Mouse (Mus musculus): Measurements from ENCODE around the gene Cdhr4. TPM values are rescaled to one million over a fixed set of nuclear protein-coding genes. Genes with fewer than 3 reads are reported as not detected.

The Cdhr4 gene
- 2.4 and 3.3 TPM in 2 replicates for polyA plus RNA-seq (2015; fragmentation: Nextera tagmentation; extraction: Ambion mirVana)

GRCm38 (mm10) chr9:107992197-107992596, at the start of gene Cdhr4:
Gene Cdhr4, plus strand, starts transcription at chr9:107992497.
- ATAC-seq: no peak
- WGBS: 69% methylated on average over 2 of the region's 2 CpGs
- no peaks in the 10 kb centered on the region for H3K27me3 ChIP-seq (replicated peaks; ENCODE audit: control insufficient read depth, insufficient read depth, low read length)
- H3K4me3 ChIP-seq (ENCODE audit: low read length): no peak within 1 kb of the TSS
- H3K36me3 ChIP-seq (ENCODE audit: control insufficient read depth, insufficient read depth, low read length): no peaks in the 10 kb centered on the region
- H3K9ac ChIP-seq (ENCODE audit: low read depth, low read length): no peak within 1 kb of the TSS
- no peak within 1 kb of the TSS for H3K4me2 ChIP-seq (ENCODE audit: low read length)
- no peak within 1 kb of the TSS for H3K27ac ChIP-seq (ENCODE audit: low read depth, low read length)
- no peaks in the 10 kb centered on the region for H3K4me1 ChIP-seq (ENCODE audit: control insufficient read depth, insufficient read depth, low read depth, low read length)
- H3K9me3 ChIP-seq (ENCODE audit: control insufficient read depth, low read length): no peaks in the 10 kb centered on the region

GRCm38 (mm10) chr9:107947241-107948194, 44.8 kb upstream of the Cdhr4 start:
- no peak overlapping the region for H3K9ac ChIP-seq (ENCODE audit: low read depth, low read length)
- H3K36me3 ChIP-seq (ENCODE audit: control insufficient read depth, insufficient read depth, low read length): peaks cover 8% of the 10 kb centered on the region; the same call in 1 of the 2 replicates
- 86% methylated on average over 31 of the region's 31 CpGs for WGBS
- H3K9me3 ChIP-seq (ENCODE audit: control insufficient read depth, low read length): no peaks in the 10 kb centered on the region
- no peak overlapping the region for H3K4me3 ChIP-seq (ENCODE audit: low read length)
- no peak overlapping the region for H3K27ac ChIP-seq (ENCODE audit: low read depth, low read length)
- no peak for ATAC-seq
- H3K4me2 ChIP-seq (ENCODE audit: low read length): no peak overlapping the region
- H3K4me1 ChIP-seq (ENCODE audit: control insufficient read depth, insufficient read depth, low read depth, low read length): peaks cover 12% of the 10 kb centered on the region
- H3K27me3 ChIP-seq (replicated peaks; ENCODE audit: control insufficient read depth, insufficient read depth, low read length): no peaks in the 10 kb centered on the region

- Histone ChIP-seq H3K9ac (ENCODE audit: low read depth, low read length) (no peak overlapping the region), H3K9me3 (ENCODE audit: control insufficient read depth, low read length) (no peaks in the 10 kb centered on the region), H3K4me1 (ENCODE audit: control insufficient read depth, insufficient read depth, low read depth, low read length) (peaks cover 12% of the 10 kb centered on the region), H3K36me3 (ENCODE audit: control insufficient read depth, insufficient read depth, low read length) (peaks cover 8% of the 10 kb centered on the region; the same call in 1 of the 2 replicates), H3K27me3 (replicated peaks; ENCODE audit: control insufficient read depth, insufficient read depth, low read length) (no peaks in the 10 kb centered on the region), H3K4me3 (ENCODE audit: low read length) (no peak overlapping the region), H3K4me2 (ENCODE audit: low read length) (no peak overlapping the region), H3K27ac (ENCODE audit: low read depth, low read length) (no peak overlapping the region)
- 85% methylated on average over 13 of the region's 13 CpGs for WGBS
- no peak for ATAC-seq
Observed at GRCm38 (mm10) chr9:107949184-107949921, 42.9 kb upstream of the Cdhr4 start.

- Histone ChIP-seq H3K9me3 (ENCODE audit: control insufficient read depth, low read length) (no peaks in the 10 kb centered on the region), H3K4me3 (ENCODE audit: low read length) (peak within 1 kb of the TSS; percentile 63), H3K4me1 (ENCODE audit: control insufficient read depth, insufficient read depth, low read depth, low read length) (peaks cover 12% of the 10 kb centered on the region), H3K4me2 (ENCODE audit: low read length) (peak within 1 kb of the TSS; percentile 94), H3K27me3 (replicated peaks; ENCODE audit: control insufficient read depth, insufficient read depth, low read length) (no peaks in the 10 kb centered on the region), H3K9ac (ENCODE audit: low read depth, low read length) (peak within 1 kb of the TSS; percentile 78), H3K27ac (ENCODE audit: low read depth, low read length) (peak within 1 kb of the TSS; percentile 86), H3K36me3 (ENCODE audit: control insufficient read depth, insufficient read depth, low read length) (peaks cover 8% of the 10 kb centered on the region; the same call in 1 of the 2 replicates)
- WGBS: 95% methylated on average over 10 of the region's 10 CpGs
- no peak for ATAC-seq
Observed at GRCm38 (mm10) chr9:107949922-107950235, 42.4 kb upstream of the Cdhr4 start, which contains the start of gene Traip. Gene Traip, plus strand, starts transcription at chr9:107950136.

- H3K4me3 ChIP-seq (ENCODE audit: low read length): peak overlapping the region; percentile 63
- peaks cover 8% of the 10 kb centered on the region; the same call in 1 of the 2 replicates for H3K36me3 ChIP-seq (ENCODE audit: control insufficient read depth, insufficient read depth, low read length)
- H3K9me3 ChIP-seq (ENCODE audit: control insufficient read depth, low read length): no peaks in the 10 kb centered on the region
- H3K27ac ChIP-seq (ENCODE audit: low read depth, low read length): peak overlapping the region; percentile 86
- H3K4me1 ChIP-seq (ENCODE audit: control insufficient read depth, insufficient read depth, low read depth, low read length): peaks cover 12% of the 10 kb centered on the region
- H3K27me3 ChIP-seq (replicated peaks; ENCODE audit: control insufficient read depth, insufficient read depth, low read length): no peaks in the 10 kb centered on the region
- peak; percentile 97 for ATAC-seq
- WGBS: 15% methylated on average over 45 of the region's 45 CpGs
- H3K4me2 ChIP-seq (ENCODE audit: low read length): peak overlapping the region; percentile 94
- peak overlapping the region; percentile 78 for H3K9ac ChIP-seq (ENCODE audit: low read depth, low read length)
Observed at GRCm38 (mm10) chr9:107950460-107951355, 41.6 kb upstream of the Cdhr4 start.

- Histone ChIP-seq H3K4me1 (ENCODE audit: control insufficient read depth, insufficient read depth, low read depth, low read length) (peaks cover 10% of the 10 kb centered on the region), H3K4me2 (ENCODE audit: low read length) (no peak overlapping the region), H3K36me3 (ENCODE audit: control insufficient read depth, insufficient read depth, low read length) (no peaks in the 10 kb centered on the region), H3K27me3 (replicated peaks; ENCODE audit: control insufficient read depth, insufficient read depth, low read length) (no peaks in the 10 kb centered on the region), H3K27ac (ENCODE audit: low read depth, low read length) (no peak overlapping the region), H3K4me3 (ENCODE audit: low read length) (no peak overlapping the region), H3K9me3 (ENCODE audit: control insufficient read depth, low read length) (no peaks in the 10 kb centered on the region), H3K9ac (ENCODE audit: low read depth, low read length) (no peak overlapping the region)
- no peak for ATAC-seq
- WGBS: 86% methylated on average over 6 of the region's 6 CpGs
Observed at GRCm38 (mm10) chr9:107955613-107956289, 36.5 kb upstream of the Cdhr4 start.

GRCm38 (mm10) chr9:107957141-107957540, 35.2 kb upstream of the Cdhr4 start:
- H3K4me1 ChIP-seq (ENCODE audit: control insufficient read depth, insufficient read depth, low read depth, low read length): peaks cover 14% of the 10 kb centered on the region
- no peak overlapping the region for H3K27ac ChIP-seq (ENCODE audit: low read depth, low read length)
- H3K9me3 ChIP-seq (ENCODE audit: control insufficient read depth, low read length): no peaks in the 10 kb centered on the region
- ATAC-seq: no peak
- H3K4me3 ChIP-seq (ENCODE audit: low read length): no peak overlapping the region
- H3K27me3 ChIP-seq (replicated peaks; ENCODE audit: control insufficient read depth, insufficient read depth, low read length): no peaks in the 10 kb centered on the region
- no peak overlapping the region for H3K4me2 ChIP-seq (ENCODE audit: low read length)
- 31% methylated on average over 6 of the region's 6 CpGs for WGBS
- H3K36me3 ChIP-seq (ENCODE audit: control insufficient read depth, insufficient read depth, low read length): no peaks in the 10 kb centered on the region
- no peak overlapping the region for H3K9ac ChIP-seq (ENCODE audit: low read depth, low read length)

GRCm38 (mm10) chr9:107959896-107960295, 32.4 kb upstream of the Cdhr4 start:
- Histone ChIP-seq H3K36me3 (ENCODE audit: control insufficient read depth, insufficient read depth, low read length) (no peaks in the 10 kb centered on the region), H3K9me3 (ENCODE audit: control insufficient read depth, low read length) (no peaks in the 10 kb centered on the region), H3K4me3 (ENCODE audit: low read length) (no peak overlapping the region), H3K4me2 (ENCODE audit: low read length) (no peak overlapping the region), H3K4me1 (ENCODE audit: control insufficient read depth, insufficient read depth, low read depth, low read length) (peaks cover 16% of the 10 kb centered on the region), H3K27me3 (replicated peaks; ENCODE audit: control insufficient read depth, insufficient read depth, low read length) (no peaks in the 10 kb centered on the region), H3K9ac (ENCODE audit: low read depth, low read length) (no peak overlapping the region), H3K27ac (ENCODE audit: low read depth, low read length) (no peak overlapping the region)
- no peak for ATAC-seq
- WGBS: 70% methylated on average over 6 of the region's 6 CpGs

Data from hindbrain, embryonic 16.5 days (tissue).